15 mouse cellular contexts compared by ENCODE assay signal in the genomic region with DNA sequence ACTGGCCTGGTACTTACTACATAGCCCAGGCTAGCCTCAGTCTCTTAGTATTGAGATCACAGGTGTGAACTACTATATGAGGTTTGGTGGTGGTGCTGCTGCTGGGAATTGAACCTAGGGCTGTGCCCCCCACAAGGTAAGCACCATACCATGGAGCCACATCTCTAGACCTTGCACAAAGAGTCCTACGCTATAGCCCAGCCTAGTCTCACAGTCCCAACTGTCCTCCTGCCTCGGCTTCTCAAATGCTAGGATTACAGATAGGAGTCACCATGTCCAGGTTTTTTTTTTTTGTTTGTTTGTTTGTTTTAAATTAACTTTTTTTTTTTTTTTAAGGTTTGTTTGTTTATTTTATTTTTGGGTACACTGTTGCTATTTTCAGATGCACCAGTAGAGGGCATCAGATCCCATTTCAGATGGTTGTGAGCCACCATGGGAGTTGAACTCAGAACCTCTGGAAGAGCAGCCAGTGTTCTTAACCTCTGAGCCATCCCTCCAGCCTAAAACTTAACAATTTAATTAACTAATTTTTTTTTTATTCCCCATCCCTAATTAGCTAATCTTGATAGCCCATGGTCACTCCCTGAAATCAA. TPM values are rescaled to one million over a fixed set of nuclear protein-coding genes. Genes with fewer than 3 reads are reported as not detected.
DNase-seq lines count a peak whose midpoint lies in the region; TF ChIP-seq lines count a peak whose summit lies in the region.
"Had no signal": no experiment of that assay in that cellular context is flagged by ENCODE, and none has a peak within 500 bp of the region (broad histone marks: within the 10 kb centered on the region; RNA-seq: fewer than 3 reads in every experiment).

No protein-coding gene starts in this region.

- TF ChIP-seq POLR2A in brain, embryonic 14.5 days (IDR thresholded peaks at IDR 0.05; ENCODE audit: borderline replicate concordance, extremely low read depth, insufficient read depth, insufficient read length, poor library complexity, severe bottlenecking) = no peak

- H3K4me3 ChIP-seq in gastrocnemius, adult 2 months = no peak overlapping the region
- no peak overlapping the region for H3K4me3 ChIP-seq in left cerebral cortex, adult 2 months
- H3K4me3 ChIP-seq: heart, embryonic 10.5 days; limb, embryonic 13.5 days had no signal

- intact Hi-C loops in gastrocnemius, adult 2 months (cut with DNase I) = no loop called here
- intact Hi-C loops in left cerebral cortex, adult 2 months (cut with DNase I) = loop anchor here (5.0 kb wide), 1 partner anchor 42 kb away; no protein-coding TSS in a partner anchor
- intact Hi-C loops in left cerebral cortex, postnatal 10 days (cut with DNase I) = no loop called here

- DNase-seq in gastrocnemius, adult 2 months = no peak
- DNase-seq in gastrocnemius, postnatal 25 days = no peak
- DNase-seq in left cerebral cortex, adult 2 months (ENCODE audit: extremely low spot score in 1 of 2, low spot score in 2 of 2) = no peak
- DNase-seq in left cerebral cortex, postnatal 10 days (ENCODE audit: extremely low spot score in 1 of 2, low spot score in 2 of 2) = no peak
- peak; percentile 20 for DNase-seq in A20 (ENCODE audit: low read depth, low spot score)
- no peak for DNase-seq in brain, embryonic 14.5 days (ENCODE audit: low read depth)
- DNase-seq in B cell, adult 2 months = no peak
- no peak for DNase-seq in gastrocnemius, postnatal 4 days (ENCODE audit: low spot score in 2 of 2)
- DNase-seq: adrenal gland, postnatal 10 days; cerebellum, adult 11 months; embryo, embryonic 11 days; thymus, adult 18-20 months had no signal

- no peak overlapping the region for H3K27ac ChIP-seq in gastrocnemius, adult 2 months
- no peak overlapping the region for H3K27ac ChIP-seq in left cerebral cortex, adult 2 months
- H3K27ac ChIP-seq: heart, embryonic 10.5 days; limb, embryonic 13.5 days; macrophage had no signal

- peak; percentile 68 for TF ChIP-seq CTCF in gastrocnemius, adult 2 months (IDR thresholded peaks at IDR 0.05)
- TF ChIP-seq CTCF in left cerebral cortex, adult 2 months (IDR thresholded peaks at IDR 0.05) = peak; percentile 65
- TF ChIP-seq CTCF in brain, embryonic 14.5 days (IDR thresholded peaks at IDR 0.05; ENCODE audit: borderline replicate concordance, extremely low read depth, insufficient read depth, insufficient read length) = peak; percentile 40; the same call in 1 of the 2 replicates

RNA-seq across cellular contexts. Expression of gene Btbd16, which starts 39.6 kb away (rescaled TPM):
- not detected for total RNA-seq in gastrocnemius, adult 2 months (2021)
- total RNA-seq in gastrocnemius, postnatal 25 days (2021) = under 1 TPM in 1 of 2 experiments, not detected in 1; 0.24 TPM
- under 1 TPM; 0.23 to 0.56 TPM for total RNA-seq in left cerebral cortex, adult 2 months (2021)
- under 1 TPM; 0.24 to 0.41 TPM for total RNA-seq in left cerebral cortex, postnatal 10 days (2021)
- not detected in 2 replicates for polyA plus RNA-seq in brain, embryonic 14.5 days (2012; rRNA removed)
- total RNA-seq in gastrocnemius, postnatal 4 days (2021) = under 1 TPM in 1 of 2 experiments, not detected in 1; 0.10 TPM
- polyA plus RNA-seq: macrophage had no signal
